Mouse (Mus musculus) brown adipose tissue, adult 24 weeks (tissue): ENCODE data around the gene Raly. TPM values are rescaled to one million over a fixed set of nuclear protein-coding genes. Genes with fewer than 3 reads are reported as not detected.
"Not testable (repeated sequence)": the region's sequence is repeated elsewhere in the genome, so short reads cannot be mapped to it uniquely, and the experiment has no call there.

Source experiments
- H3K27ac ChIP-seq: fragments of 200-500 bp; replicated peaks from 2 replicates; pipeline ENCODE4 v1.5.1; 2012; ENCODE audit warnings: low read depth, mild to moderate bottlenecking, low read length
- H3K4me1 ChIP-seq: fragments of 200-500 bp; 2 replicates; pipeline ENCODE4 v1.6.1; 2012; ENCODE audit warnings: low read length, mixed read lengths; ENCODE audit not compliant: control insufficient read depth, insufficient read depth, insufficient read length
- H3K4me3 ChIP-seq: fragments of 200-500 bp; 2 replicates; pipeline ENCODE4 v1.5.1; 2012; ENCODE audit warnings: low read depth, mild to moderate bottlenecking, low read length, moderate library complexity; ENCODE audit not compliant: insufficient read depth
- polyA plus RNA-seq: library from polyadenylated mRNA; stranded (reverse); fragments of >200 nt; gene quantifications from 2 replicates; pipeline ENCODE4 v1.2.4, GENCODE M21; 2012; ENCODE audit not compliant: missing spikeins, insufficient read depth, insufficient read length

Gene Raly
- polyA plus RNA-seq, 1 experiment, result 51.8 TPM

DNA sequence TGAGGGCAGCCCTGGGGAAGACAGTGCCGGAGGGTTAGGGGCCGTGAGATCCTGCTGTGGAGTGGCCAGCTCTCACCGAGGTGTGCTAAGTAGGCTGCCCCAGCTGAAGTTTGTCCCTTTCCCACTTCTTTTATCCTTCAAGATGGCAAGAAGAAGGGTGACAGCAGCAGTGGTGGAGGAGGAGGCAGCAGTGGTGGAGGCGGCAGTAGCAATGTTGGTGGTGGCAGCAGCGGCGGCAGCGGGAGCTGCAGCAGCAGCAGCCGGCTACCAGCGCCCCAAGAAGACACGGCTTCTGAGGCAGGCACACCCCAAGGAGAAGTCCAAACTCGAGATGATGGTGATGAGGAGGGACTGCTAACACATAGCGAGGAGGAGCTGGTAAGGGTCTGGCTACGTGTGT lies 72.8 kb downstream of the Raly start:
- Histone ChIP-seq H3K4me3 (no peak overlapping the region), H3K27ac (no peak overlapping the region), H3K4me1 (no peaks in the 10 kb centered on the region)

DNA sequence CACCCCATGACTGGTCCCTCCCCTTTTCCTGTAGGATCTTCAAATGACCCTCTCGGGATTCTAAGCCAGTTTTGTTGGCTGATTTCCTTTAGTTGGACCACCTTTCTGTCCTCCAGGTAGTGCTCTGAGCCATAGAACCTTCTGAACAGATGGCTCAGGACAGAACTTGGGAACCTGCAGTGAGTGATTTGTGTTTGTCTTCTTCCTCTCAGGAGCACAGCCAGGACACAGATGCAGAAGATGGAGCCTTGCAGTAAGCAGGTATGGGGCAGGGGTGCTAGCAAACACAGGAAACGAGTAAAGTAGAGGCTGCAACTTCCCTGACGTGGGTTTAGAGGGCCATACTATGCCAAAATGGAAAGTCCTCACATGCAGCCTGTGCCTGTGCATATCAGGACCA lies 74.8 kb downstream of the Raly start:
- H3K4me3 ChIP-seq, result no peak overlapping the region
- no peak overlapping the region for H3K27ac ChIP-seq
- no peaks in the 10 kb centered on the region for H3K4me1 ChIP-seq

GRCm38 (mm10) chr2:154868106-154868505 lies 77.2 kb downstream of the Raly start:
- Histone ChIP-seq H3K27ac (no peak overlapping the region), H3K4me1 (no peaks in the 10 kb centered on the region), H3K4me3 (no peak overlapping the region)

- H3K4me1 ChIP-seq, result no peaks in the 10 kb centered on the region
- no peak overlapping the region for H3K4me3 ChIP-seq
- H3K27ac ChIP-seq, result no peak overlapping the region
These were observed 79.2 kb downstream of the Raly start for GRCm38 (mm10) chr2:154869954-154870641.

- Histone ChIP-seq H3K4me1 (no peaks in the 10 kb centered on the region), H3K4me3 (no peak overlapping the region), H3K27ac (no peak overlapping the region)
These were observed 85.7 kb downstream of the Raly start for GRCm38 (mm10) chr2:154876621-154877020.

- Histone ChIP-seq H3K27ac (peak overlapping the region; percentile 85; the same call in 1 of the 2 replicates), H3K4me3 (peak overlapping the region; percentile 93), H3K4me1 (peaks cover 2% of the 10 kb centered on the region; the same call in 1 of the 2 replicates)
These were observed 100.7 kb downstream of the Raly start for GRCm38 (mm10) chr2:154891585-154891984.

DNA sequence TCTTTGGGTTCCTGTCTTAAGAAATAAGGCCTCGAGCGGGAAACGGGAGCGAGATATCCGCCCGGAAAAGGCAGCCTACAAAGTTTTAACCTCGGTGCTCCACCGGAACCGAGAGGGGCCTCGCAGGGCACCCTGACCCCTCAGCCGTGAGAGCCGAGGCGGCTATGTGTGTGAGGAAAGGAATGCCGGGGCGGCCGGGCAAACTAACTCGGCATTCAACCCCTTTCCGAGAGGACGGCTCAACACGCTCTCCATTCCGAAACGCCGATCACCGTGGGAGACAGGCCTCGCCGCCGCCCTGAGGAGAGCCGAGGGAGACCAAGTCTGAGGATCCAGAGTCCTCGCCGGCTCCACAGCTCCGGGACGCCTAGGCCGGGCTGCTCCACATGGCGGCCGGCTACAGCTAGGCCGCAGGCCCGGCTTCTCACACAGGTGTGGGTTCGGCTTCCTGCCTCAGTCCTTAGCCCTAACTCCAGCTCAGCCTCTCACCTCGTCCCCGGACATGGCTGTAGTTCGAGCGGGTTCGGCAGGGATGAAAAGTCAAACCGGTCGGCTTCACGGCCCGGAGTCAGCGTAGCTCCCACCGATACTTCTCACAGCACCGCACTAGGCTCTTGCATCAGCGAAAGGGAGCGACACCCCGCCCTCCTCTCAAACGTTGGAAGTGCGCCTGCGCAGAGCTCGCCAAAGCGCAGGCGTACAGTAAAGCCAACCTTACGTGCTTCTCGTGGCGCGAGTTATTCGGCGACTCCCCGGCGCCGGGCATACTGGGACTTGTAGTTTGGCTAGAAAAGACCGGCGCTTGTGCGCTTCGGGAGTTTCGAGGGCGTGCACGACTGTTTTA lies 101.5 kb downstream of the Raly start, which contains the start of gene Eif2s2:
Eif2s2 (minus strand) TSS at position 735 of the 844 bp plus-strand sequence.
- H3K4me3 ChIP-seq, result peak within 1 kb of the TSS; percentile 93
- peaks cover 2% of the 10 kb centered on the region; the same call in 1 of the 2 replicates for H3K4me1 ChIP-seq

DNA sequence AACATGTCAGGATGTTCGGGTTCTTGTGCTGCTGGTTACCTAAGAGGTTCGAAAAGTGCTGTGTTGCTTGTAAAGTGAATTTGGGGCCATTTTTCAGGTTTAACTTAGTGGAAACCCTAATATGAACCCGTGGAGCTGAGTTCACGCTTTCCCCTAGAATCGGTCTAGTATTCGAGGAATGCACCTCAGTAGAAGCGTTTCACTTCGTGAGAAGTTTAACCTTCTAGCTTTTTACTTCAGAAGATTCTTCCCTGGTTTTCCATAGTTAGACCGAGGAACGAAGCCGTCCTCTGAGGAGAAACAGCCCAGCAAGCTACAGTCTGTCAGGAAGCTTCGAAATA lies 102.1 kb downstream of the Raly start:
- no peak overlapping the region for H3K27ac ChIP-seq
- H3K4me1 ChIP-seq, result peaks cover 2% of the 10 kb centered on the region; the same call in 1 of the 2 replicates
- H3K4me3 ChIP-seq, result peak overlapping the region; percentile 65

More for the DNA sequence above, 101.5 kb downstream of the Raly start, which contains the start of gene Eif2s2:
- peak within 1 kb of the TSS; percentile 85 for H3K27ac ChIP-seq

DNA sequence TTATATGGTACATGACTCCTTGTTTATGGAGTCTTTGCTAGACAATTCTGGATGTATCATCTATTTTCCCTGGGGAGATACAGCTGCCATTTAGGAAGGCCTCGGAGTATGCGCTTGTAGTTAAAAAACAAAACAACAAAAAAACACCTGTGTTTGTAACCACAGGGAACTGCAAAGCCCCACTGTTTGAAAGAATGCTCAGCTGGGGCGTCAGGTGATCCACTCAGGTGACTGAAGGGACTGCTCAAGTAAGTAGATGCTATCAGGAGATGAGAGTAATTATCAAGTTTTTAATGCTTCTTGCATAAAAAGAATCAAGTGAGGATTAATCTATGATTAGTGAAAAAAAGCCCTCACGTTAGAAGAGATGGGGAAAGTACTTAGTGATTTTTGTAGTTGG lies 102.7 kb downstream of the Raly start:
- H3K4me1 ChIP-seq, result peaks cover 2% of the 10 kb centered on the region; the same call in 1 of the 2 replicates
- no peak overlapping the region for H3K4me3 ChIP-seq

DNA sequence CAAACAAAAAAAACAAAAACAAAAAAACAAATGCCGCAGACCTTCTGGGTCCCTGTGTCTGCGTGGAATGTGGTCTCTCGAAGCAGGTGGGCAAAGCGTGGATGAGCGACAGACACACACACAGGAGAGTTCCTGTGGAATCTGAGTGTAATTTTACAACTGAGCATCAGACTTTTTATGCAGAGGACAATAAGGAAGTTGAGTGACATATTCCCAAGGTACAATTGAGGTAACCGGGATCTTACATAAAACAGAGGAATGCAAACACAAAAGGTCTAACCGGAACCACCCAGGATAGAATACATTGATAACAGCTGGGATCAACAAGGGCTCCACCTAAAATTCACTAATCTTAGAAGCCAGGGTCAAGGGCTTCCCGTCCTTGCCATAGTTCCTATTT lies 108.1 kb downstream of the Raly start:
- H3K4me3 ChIP-seq, H3K27ac ChIP-seq, H3K4me1 ChIP-seq: not testable (repeated sequence)

More for the DNA sequence above, 102.7 kb downstream of the Raly start:
- H3K27ac ChIP-seq, result no peak overlapping the region

DNA sequence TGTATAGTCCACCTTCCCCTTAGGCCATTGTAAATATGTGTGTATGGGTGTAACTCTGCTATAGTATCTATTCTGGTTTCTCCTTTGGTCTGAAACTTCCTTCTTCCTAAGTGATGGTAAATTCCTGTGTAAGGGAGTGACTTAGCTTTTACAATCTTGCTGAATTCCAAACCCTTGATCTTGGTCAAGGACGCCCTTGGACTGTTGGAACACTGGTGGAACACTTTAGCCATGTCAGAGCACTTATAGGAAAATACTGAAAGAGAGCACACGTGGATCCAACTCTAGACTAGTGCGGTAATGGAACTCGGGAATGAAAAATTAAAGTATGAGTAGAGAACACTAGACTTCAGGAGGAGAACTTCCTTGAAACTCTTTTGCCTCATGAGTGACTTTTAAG lies 108.5 kb downstream of the Raly start:
- not testable (repeated sequence) for H3K4me3 ChIP-seq, H3K27ac ChIP-seq

GRCm38 (mm10) chr2:154902111-154902510 lies 111.2 kb downstream of the Raly start:
- Histone ChIP-seq H3K4me3 (no peak overlapping the region), H3K4me1 (no peaks in the 10 kb centered on the region), H3K27ac (no peak overlapping the region)

More for the DNA sequence above, 108.5 kb downstream of the Raly start:
- not testable (repeated sequence) for H3K4me1 ChIP-seq

DNA sequence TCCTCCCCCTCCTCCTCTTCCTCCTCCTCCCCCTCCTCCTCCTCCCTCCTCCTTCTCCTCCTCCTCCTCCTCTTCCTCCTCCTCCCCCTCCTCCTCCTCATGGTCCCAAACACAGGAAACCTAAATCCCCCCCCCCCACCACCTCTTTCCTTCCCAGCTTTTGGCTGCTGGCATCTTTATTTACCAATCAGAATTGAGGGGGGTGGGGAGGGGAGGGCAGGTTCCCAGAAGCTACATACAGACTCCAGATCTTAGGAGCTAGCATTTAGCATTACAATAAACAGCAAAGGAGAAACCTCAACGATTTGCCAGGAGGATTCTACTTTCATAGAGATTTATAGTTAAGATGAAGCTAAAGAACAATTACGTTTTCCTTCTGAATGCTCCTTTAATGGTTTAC lies 114.9 kb downstream of the Raly start:
- no peak overlapping the region for H3K4me3 ChIP-seq
- H3K4me1 ChIP-seq, result no peaks in the 10 kb centered on the region
- H3K27ac ChIP-seq, result no peak overlapping the region

- H3K4me1 ChIP-seq, H3K27ac ChIP-seq, H3K4me3 ChIP-seq: not testable (repeated sequence)
These were observed 117.3 kb downstream of the Raly start for GRCm38 (mm10) chr2:154908223-154908622.

DNA sequence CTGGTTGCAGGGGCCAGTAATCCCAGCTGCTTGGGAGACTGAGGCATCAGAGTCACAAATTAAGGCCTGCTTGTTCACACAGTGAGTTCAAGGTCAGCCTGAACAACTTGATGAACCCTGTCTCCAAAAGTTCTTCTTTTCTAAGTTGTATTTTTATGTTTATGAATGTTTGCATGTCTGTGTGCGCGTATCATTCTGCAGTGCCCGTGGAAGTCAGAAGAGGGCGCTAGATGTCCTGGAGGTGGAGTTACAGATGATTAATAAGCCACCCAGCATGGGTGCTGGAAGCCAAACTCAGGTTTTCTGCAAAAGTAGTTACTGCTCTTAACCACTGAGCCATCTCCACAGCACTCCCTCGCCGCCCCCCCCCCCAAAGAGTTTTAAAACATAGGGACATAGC lies 118.9 kb downstream of the Raly start:
- H3K27ac ChIP-seq, result no peak overlapping the region
- no peak overlapping the region for H3K4me3 ChIP-seq
- H3K4me1 ChIP-seq, result no peaks in the 10 kb centered on the region
